Comparison of ENCODE assay signal across 8 mouse cellular contexts in the genomic region with DNA sequence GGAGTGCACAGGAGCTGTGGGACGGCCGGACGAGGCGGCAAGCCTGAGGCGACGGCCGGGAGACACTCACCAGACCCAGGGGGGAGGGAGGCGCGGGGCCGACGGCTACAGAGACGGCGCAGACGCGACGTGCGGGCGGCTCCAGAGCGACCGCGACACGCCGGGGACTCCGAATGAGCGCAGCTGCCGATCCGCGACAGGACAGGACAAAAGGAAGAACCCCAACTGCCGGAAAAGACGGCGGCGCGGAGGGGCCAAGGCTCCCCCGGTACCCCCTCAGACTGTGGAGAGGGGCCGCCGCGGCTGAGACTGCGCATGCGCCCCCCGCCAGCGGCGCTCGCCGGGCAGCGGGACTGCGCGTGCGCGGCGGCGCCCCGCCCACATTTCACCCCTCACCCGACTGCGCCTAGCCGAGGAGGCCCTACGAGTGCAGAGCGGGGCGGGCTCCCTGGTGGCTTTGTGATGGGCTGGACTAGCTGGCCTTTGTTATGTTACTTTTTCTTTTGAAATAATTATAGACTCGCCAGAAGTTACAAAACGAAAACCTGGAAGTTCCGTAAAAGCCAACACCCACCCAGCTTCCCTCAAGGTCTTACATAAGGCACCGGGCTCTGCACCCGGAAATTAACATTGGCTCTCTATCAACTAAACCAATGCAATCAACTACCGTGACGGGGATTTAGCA. TPM values are rescaled to one million over a fixed set of nuclear protein-coding genes. Genes with fewer than 3 reads are reported as not detected.
DNase-seq lines count a peak whose midpoint lies in the region; ATAC-seq and TF ChIP-seq lines count a peak whose summit lies in the region.

A gene (minus strand): TSS at position 355 of the 685 bp plus-strand sequence.

- H3K36me3 ChIP-seq in ES-Bruce4 (ENCODE audit: control insufficient read depth, insufficient read depth, low read length, poor library complexity, severe bottlenecking): peaks cover 7% of the 10 kb centered on the region
- H3K36me3 ChIP-seq in forebrain, embryonic 13.5 days (ENCODE audit: poor library complexity, severe bottlenecking): 0 out of 2 replicates have a peak, but pooled peaks cover 3% of the 10 kb centered on the region
- no peaks in the 10 kb centered on the region for H3K36me3 ChIP-seq in neural tube, embryonic 15.5 days

- intact Hi-C loops in heart, postnatal 10 days (cut with DNase I): no loop called here

- DNase-seq in heart, postnatal 10 days: peak; percentile 95
- peak; percentile 91 for DNase-seq in layer of hippocampus, adult 11-12 months (ENCODE audit: low spot score)
- DNase-seq in lung, adult 18-20 months: peak; percentile 90 to 93
- DNase-seq in testis, postnatal 14 days (ENCODE audit: low spot score): peak; percentile 92

- H3K4me3 ChIP-seq in ES-Bruce4 (ENCODE audit: low read depth, low read length): peak within 1 kb of the TSS; percentile 98
- H3K4me3 ChIP-seq in forebrain, embryonic 13.5 days: peak within 1 kb of the TSS; percentile 69
- peak within 1 kb of the TSS; percentile 96 for H3K4me3 ChIP-seq in neural tube, embryonic 15.5 days (replicated peaks)

- peak within 1 kb of the TSS; percentile 96 for H3K9ac ChIP-seq in ES-Bruce4 (ENCODE audit: low read depth, poor library complexity, severe bottlenecking)
- peak within 1 kb of the TSS; percentile 86 for H3K9ac ChIP-seq in forebrain, embryonic 13.5 days
- peak within 1 kb of the TSS; percentile 93 for H3K9ac ChIP-seq in neural tube, embryonic 15.5 days (replicated peaks)

- H3K4me1 ChIP-seq in ES-Bruce4 (ENCODE audit: control insufficient read depth, insufficient read depth, low read length): peaks cover 2% of the 10 kb centered on the region
- peaks cover 29% of the 10 kb centered on the region for H3K4me1 ChIP-seq in forebrain, embryonic 13.5 days
- H3K4me1 ChIP-seq in neural tube, embryonic 15.5 days: peaks cover 30% of the 10 kb centered on the region

- H3K4me2 ChIP-seq in forebrain, embryonic 13.5 days: peak within 1 kb of the TSS; percentile 78
- H3K4me2 ChIP-seq in neural tube, embryonic 15.5 days: peak within 1 kb of the TSS; percentile 71

- H3K27ac ChIP-seq in ES-Bruce4 (ENCODE audit: insufficient read depth, low read length): peak within 1 kb of the TSS; percentile 100
- peak within 1 kb of the TSS; percentile 92 for H3K27ac ChIP-seq in forebrain, embryonic 13.5 days
- H3K27ac ChIP-seq in neural tube, embryonic 15.5 days (replicated peaks): peak within 1 kb of the TSS; percentile 94

- peak; percentile 87 for TF ChIP-seq EP300 in ES-Bruce4 (IDR thresholded peaks at IDR 0.05; ENCODE audit: insufficient read depth, low read depth, low read length)

- TF ChIP-seq POLR2A in ES-Bruce4 (IDR thresholded peaks at IDR 0.05; ENCODE audit: insufficient read depth, low read length): no peak

- WGBS in forebrain, embryonic 13.5 days: under 1% methylated on average over 65 of the region's 65 CpGs
- under 1% methylated on average over 64 of the region's 65 CpGs for WGBS in neural tube, embryonic 15.5 days

- H3K9me3 ChIP-seq in ES-Bruce4 (replicated peaks; ENCODE audit: control insufficient read depth, insufficient read depth, low read length, poor library complexity, severe bottlenecking): no peaks in the 10 kb centered on the region
- no peaks in the 10 kb centered on the region for H3K9me3 ChIP-seq in forebrain, embryonic 13.5 days (replicated peaks)
- H3K9me3 ChIP-seq in neural tube, embryonic 15.5 days (replicated peaks): no peaks in the 10 kb centered on the region

- no peak for TF ChIP-seq CTCF in ES-Bruce4 (IDR thresholded peaks at IDR 0.05; ENCODE audit: low read depth, low read length)

- ATAC-seq in cerebellum, adult (ENCODE audit: insufficient number of reproducible peaks, low FRiP score, low TSS enrichment): peak; percentile 92
- ATAC-seq in forebrain, embryonic 13.5 days: peak; percentile 91
- peak; percentile 94 for ATAC-seq in neural tube, embryonic 15.5 days (ENCODE audit: low FRiP score)

- no peaks in the 10 kb centered on the region for H3K27me3 ChIP-seq in ES-Bruce4 (ENCODE audit: control insufficient read depth, insufficient read depth, low read length, poor library complexity, severe bottlenecking)
- H3K27me3 ChIP-seq in forebrain, embryonic 13.5 days: no peaks in the 10 kb centered on the region
- H3K27me3 ChIP-seq in neural tube, embryonic 15.5 days (replicated peaks): no peaks in the 10 kb centered on the region

RNA-seq across cellular contexts. Expression of the gene that starts here (rescaled TPM):
- 171 TPM in 2 replicates for polyA plus RNA-seq in ES-Bruce4 (2011; ENCODE audit: insufficient read depth, insufficient read length, low read depth, missing spikeins)
- 128 and 136 TPM in 2 replicates for polyA plus RNA-seq in forebrain, embryonic 13.5 days (2015; fragmentation: Nextera tagmentation; extraction: Ambion mirVana)
- total RNA-seq in heart, postnatal 10 days (2021): 10 to 100 TPM; 53.0 to 57.2 TPM
- 81.2 and 82.1 TPM in 2 replicates for polyA plus RNA-seq in neural tube, embryonic 15.5 days (2015; fragmentation: Nextera tagmentation; extraction: Ambion mirVana)

Comparison
In these comparisons a context has a peak if more than half of its experiments do, and no peak if none do; other contexts are left out.
1. Peak in every context shown above with its lines: DNase-seq, ATAC-seq, H3K4me3 ChIP-seq and H3K27ac ChIP-seq.